Mouse (Mus musculus) E14TG2a.4 (cell line): ENCODE measurements around the gene Leng9.

Experiments used
- CTCF ChIP-seq: conservative IDR thresholded peaks from 2 replicates; pipeline ENCODE4 v1.5.1; 2014; ENCODE audit warnings: low read length
- NANOG ChIP-seq: IDR thresholded peaks from 2 replicates; pipeline ENCODE4 v1.6.1; 2014; ENCODE audit warnings: borderline replicate concordance, low read length, mixed read lengths
- POU5F1 ChIP-seq: IDR thresholded peaks from 2 replicates; pipeline ENCODE4 v1.6.1; 2014; ENCODE audit warnings: low read length, borderline replicate concordance

GRCm38 (mm10) chr7:4132581-4132980 lies 17.6 kb downstream of the Leng9 start:
- TF ChIP-seq CTCF (no peak), POU5F1 (no peak), NANOG (no peak)
